Mouse (Mus musculus): ENCODE data around the gene Mfsd2b. TPM values are rescaled to one million over a fixed set of nuclear protein-coding genes. Genes with fewer than 3 reads are reported as not detected.

The Mfsd2b gene
- 1 to 10 TPM; 2.3 to 2.8 TPM for total RNA-seq (2023)

GRCm38 (mm10) chr12:4874161-4874927 lies at the start of gene Mfsd2b:
Gene Mfsd2b (minus strand): TSS chr12:4874359.

GRCm38 (mm10) chr12:4916994-4917804 lies 43.0 kb upstream of the Mfsd2b start, which contains the start of gene Atad2b:
Gene Atad2b (plus strand): TSS chr12:4917353.

GRCm38 (mm10) chr12:4906951-4907906 lies 33.1 kb upstream of the Mfsd2b start, which contains the start of gene Ubxn2a:
Gene Ubxn2a (minus strand): TSS chr12:4907705.

GRCm38 (mm10) chr12:4842890-4843597 lies 31.1 kb downstream of the Mfsd2b start, which contains the start of gene Wdcp:
Gene Wdcp (plus strand): TSS chr12:4843303.

GRCm38 (mm10) chr12:4841392-4841887 lies 32.7 kb downstream of the Mfsd2b start, which contains the start of gene Fkbp1b:
Gene Fkbp1b (minus strand): TSS chr12:4841591.

GRCm38 (mm10) chr12:4817361-4818101 lies 56.6 kb downstream of the Mfsd2b start, which contains the start of gene Sf3b6:
Gene Sf3b6 (plus strand): TSS chr12:4817544.

Other genes starting within 250 kb of the Mfsd2b start
- under 1 TPM in 1 of 2 experiments, not detected in 1; 0.35 TPM for gene Fam228a, start 135.9 kb downstream of the Mfsd2b start, total RNA-seq (2023)
- gene Pfn4, start 105.3 kb downstream of the Mfsd2b start, total RNA-seq (2023) = 1 to 10 TPM; 1.1 to 3.3 TPM
- 1 to 10 TPM; 6.5 to 6.7 TPM for gene Fam228b, start 105.1 kb downstream of the Mfsd2b start, total RNA-seq (2023)
- 100 to 1,000 TPM; 138 to 152 TPM for gene Sf3b6, start 56.8 kb downstream of the Mfsd2b start, total RNA-seq (2023)
- gene Fkbp1b, start 32.8 kb downstream of the Mfsd2b start, total RNA-seq (2023) = not detected
- 10 to 100 TPM; 15.7 to 19.4 TPM for gene Wdcp, start 31.1 kb downstream of the Mfsd2b start, total RNA-seq (2023)
- 10 to 100 TPM; 27.6 to 30.1 TPM for gene Ubxn2a, start 33.3 kb upstream of the Mfsd2b start, total RNA-seq (2023)
- gene Atad2b, start 43.0 kb upstream of the Mfsd2b start, total RNA-seq (2023) = 10 to 100 TPM; 86.1 to 87.4 TPM

Measured in B cell, adult 67 days (primary cell).